Mouse (Mus musculus): ENCODE measurements around the gene Gpr83.

Gpr83 gene

GRCm38 (mm10) chr9:14904741-14905475 lies 44.9 kb downstream of the Gpr83 start:
- no peak for DNase-seq (ENCODE audit: low spot score in 2 of 2)

DNA sequence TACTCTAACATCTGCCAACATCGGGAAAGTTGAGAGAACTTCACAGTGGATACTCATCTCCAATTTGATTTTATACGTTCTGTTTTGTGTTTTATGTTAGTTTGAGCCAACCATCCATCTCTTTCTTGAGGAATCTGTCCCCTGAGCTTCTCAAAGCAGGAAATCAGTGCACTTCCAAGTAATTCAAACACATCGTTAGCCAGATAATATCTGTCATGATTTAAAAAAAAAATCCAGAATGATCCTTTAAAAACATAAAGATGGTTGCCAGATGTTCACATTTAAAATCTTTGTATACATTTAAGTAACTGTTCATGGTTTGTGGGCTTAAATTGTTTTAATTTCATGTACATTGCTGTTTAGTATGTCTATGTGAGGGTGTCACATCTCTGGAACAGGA lies 45.9 kb downstream of the Gpr83 start:
- DNase-seq (ENCODE audit: low spot score in 2 of 2): no peak

DNA sequence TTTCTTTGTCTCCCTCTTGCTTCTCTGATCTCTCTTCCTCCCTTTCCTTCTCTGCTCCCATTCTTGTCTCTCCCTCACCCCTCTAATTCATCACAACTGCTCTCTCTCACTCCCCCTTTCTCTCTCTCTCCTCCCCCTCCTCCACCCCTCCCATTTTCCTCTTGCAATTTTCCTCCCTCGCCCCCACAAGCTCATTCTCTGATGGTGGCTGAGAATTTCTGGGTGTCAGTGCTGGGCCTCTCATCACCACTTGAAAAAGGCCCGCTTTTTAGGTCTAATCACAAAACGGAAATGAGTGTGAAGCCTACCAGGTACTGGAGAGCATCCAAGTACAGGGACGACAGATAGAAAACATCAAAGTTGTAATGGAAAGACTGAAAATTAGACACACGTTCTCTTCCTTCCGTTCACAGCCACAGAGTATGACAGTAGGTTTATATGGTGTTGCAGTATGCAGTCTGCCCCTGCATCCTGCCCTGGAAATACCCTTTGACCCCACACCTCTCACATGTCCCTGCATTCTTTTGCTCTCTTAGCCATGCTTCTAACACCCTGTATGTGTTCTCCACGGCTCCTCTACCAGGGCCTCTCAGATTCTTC lies 47.9 kb downstream of the Gpr83 start:
- no peak for DNase-seq (ENCODE audit: low spot score in 2 of 2)

DNA sequence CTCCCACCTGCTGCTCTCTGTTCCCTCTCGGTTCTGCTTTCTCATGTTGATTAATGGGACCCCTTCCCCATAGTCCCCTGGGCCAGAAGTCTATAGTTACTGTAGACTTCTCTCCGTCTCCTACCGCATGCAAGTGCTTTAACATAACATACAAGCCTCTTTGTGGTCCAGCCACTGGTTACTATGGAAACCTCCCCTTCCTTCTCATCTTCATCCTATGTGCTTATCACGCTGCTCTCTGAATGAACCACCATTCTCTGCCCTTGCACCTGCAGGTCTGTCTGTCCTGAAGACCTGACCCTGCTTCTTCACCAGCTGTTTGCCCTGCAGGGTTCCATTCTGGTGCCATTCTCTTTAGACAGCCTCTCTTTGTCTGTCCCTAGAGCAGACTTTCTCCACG lies 50.0 kb downstream of the Gpr83 start:
- DNase-seq (ENCODE audit: low spot score in 2 of 2): no peak

DNA sequence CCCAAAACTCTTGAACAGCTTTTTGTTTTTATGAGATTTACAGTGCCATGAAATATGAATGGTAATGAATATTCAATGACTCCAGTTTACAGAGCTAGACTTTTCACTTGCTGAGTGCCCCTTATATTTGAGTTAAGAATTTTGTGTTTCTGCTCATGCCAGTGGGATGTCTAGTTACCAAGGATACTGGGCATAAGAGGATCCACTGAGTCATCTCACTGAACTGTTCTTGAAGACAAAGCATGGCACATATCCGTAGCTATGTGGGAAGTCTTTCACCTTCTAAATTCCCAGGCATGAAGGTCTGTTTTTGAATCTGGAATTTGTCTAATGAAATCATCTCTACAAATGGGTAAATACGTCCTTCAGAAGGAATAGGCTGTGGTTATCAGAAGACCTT lies 52.0 kb downstream of the Gpr83 start:
- DNase-seq (ENCODE audit: low spot score in 2 of 2): no peak

- DNase-seq (ENCODE audit: low spot score in 2 of 2): no peak
Observed at GRCm38 (mm10) chr9:14917661-14918060, 57.7 kb downstream of the Gpr83 start.

GRCm38 (mm10) chr9:14918825-14919668 lies 59.0 kb downstream of the Gpr83 start:
- no peak for DNase-seq (ENCODE audit: low spot score in 2 of 2)
